Mouse (Mus musculus) ovary, postnatal 10 days (tissue): ENCODE data around the gene Ube2ql1.

ENCODE experiments used
- DNase-seq: peaks from one replicate; pipeline ENCODE4 v3.0.0; 2022; ENCODE audit warnings: low spot score

Ube2ql1 gene

GRCm38 (mm10) chr13:69739759-69740135 is at the start of gene Ube2ql1:
Gene Ube2ql1 (minus strand): TSS chr13:69739889.
- peak; percentile 71 for DNase-seq

GRCm38 (mm10) chr13:69788704-69789103 is 49.0 kb upstream of the Ube2ql1 start:
- DNase-seq, result no peak

- no peak for DNase-seq
Observed at GRCm38 (mm10) chr13:69778221-69778620, 38.5 kb upstream of the Ube2ql1 start.

GRCm38 (mm10) chr13:69772358-69772757 is 32.7 kb upstream of the Ube2ql1 start:
- DNase-seq, result no peak

GRCm38 (mm10) chr13:69770538-69771456 is 31.1 kb upstream of the Ube2ql1 start:
- DNase-seq, result no peak

GRCm38 (mm10) chr13:69768152-69768551 is 28.5 kb upstream of the Ube2ql1 start:
- no peak for DNase-seq

GRCm38 (mm10) chr13:69764646-69765045 is 25.0 kb upstream of the Ube2ql1 start:
- DNase-seq, result no peak

- DNase-seq, result peak; percentile 21
Observed at GRCm38 (mm10) chr13:69761393-69761792, 21.7 kb upstream of the Ube2ql1 start.

GRCm38 (mm10) chr13:69758979-69759378 is 19.3 kb upstream of the Ube2ql1 start:
- no peak for DNase-seq

- DNase-seq, result no peak
Observed at GRCm38 (mm10) chr13:69752875-69753274, 13.2 kb upstream of the Ube2ql1 start.

- no peak for DNase-seq
Observed at GRCm38 (mm10) chr13:69751510-69751909, 11.8 kb upstream of the Ube2ql1 start.

GRCm38 (mm10) chr13:69748756-69749155 is 9.1 kb upstream of the Ube2ql1 start:
- no peak for DNase-seq

GRCm38 (mm10) chr13:69740331-69741285 is 919 bp upstream of the Ube2ql1 start:
- DNase-seq, result peak; percentile 35

GRCm38 (mm10) chr13:69739091-69739758 is 464 bp downstream of the Ube2ql1 start:
- peak; percentile 26 for DNase-seq

GRCm38 (mm10) chr13:69738461-69738971 is 1.2 kb downstream of the Ube2ql1 start:
- peak; percentile 6 for DNase-seq

GRCm38 (mm10) chr13:69737444-69738185 is 2.1 kb downstream of the Ube2ql1 start:
- DNase-seq, result no peak

- DNase-seq, result no peak
Observed at GRCm38 (mm10) chr13:69732636-69733035, 7.1 kb downstream of the Ube2ql1 start.

GRCm38 (mm10) chr13:69725376-69725775 is 14.3 kb downstream of the Ube2ql1 start:
- DNase-seq, result no peak

- no peak for DNase-seq
Observed at GRCm38 (mm10) chr13:69721141-69721540, 18.5 kb downstream of the Ube2ql1 start.

- DNase-seq, result no peak
Observed at GRCm38 (mm10) chr13:69717860-69718598, 21.7 kb downstream of the Ube2ql1 start.
